Mouse (Mus musculus) lung, embryonic 14.5 days (tissue): ENCODE results near the gene Raly. TPM values are rescaled to one million over a fixed set of nuclear protein-coding genes. Genes with fewer than 3 reads are reported as not detected.
"Not testable (repeated sequence)": the region's sequence is repeated elsewhere in the genome, so short reads cannot be mapped to it uniquely, and the experiment has no call there.

Source experiments
- ATAC-seq: fragments of 200-750 bp; cut with Nextera tagmentation; 2 replicates; pipeline ENCODE4 v1.8.0; 2017; ENCODE audit warnings: mild to moderate bottlenecking, moderate TSS enrichment, moderate library complexity; ENCODE audit not compliant: insufficient read depth
- DNase-seq: peaks from one replicate; pipeline ENCODE4 v3.0.0-alpha.2; 2015
- H3K27ac ChIP-seq: fragments of 300-500 bp; sonication (generic); 2 replicates; pipeline ENCODE4 v1.5.1; 2014; ENCODE audit warnings: low read depth, mild to moderate bottlenecking, moderate library complexity
- H3K27me3 ChIP-seq: fragments of 300-500 bp; sonication (generic); 2 replicates; pipeline ENCODE4 v1.6.1; 2014; ENCODE audit warnings: low read length, control low read depth; ENCODE audit not compliant: insufficient read depth
- H3K36me3 ChIP-seq: fragments of 300-500 bp; sonication (generic); 2 replicates; pipeline ENCODE4 v1.6.1; 2014; ENCODE audit warnings: control low read depth; ENCODE audit not compliant: insufficient read depth
- H3K4me1 ChIP-seq: fragments of 300-500 bp; sonication (generic); 2 replicates; pipeline ENCODE4 v1.6.1; 2014; ENCODE audit warnings: antibody characterized with exemption, control low read depth; ENCODE audit not compliant: insufficient read depth
- H3K4me2 ChIP-seq: fragments of 300-500 bp; sonication (generic); 2 replicates; pipeline ENCODE4 v1.6.1; 2014; ENCODE audit warnings: mild to moderate bottlenecking
- H3K4me3 ChIP-seq: fragments of 300-500 bp; sonication (generic); 2 replicates; pipeline ENCODE4 v1.5.1; 2014; ENCODE audit warnings: low read depth, low read length
- H3K9ac ChIP-seq: fragments of 300-500 bp; sonication (generic); 2 replicates; pipeline ENCODE4 v1.6.1; 2014
- H3K9me3 ChIP-seq: fragments of 300-500 bp; sonication (generic); 2 replicates; pipeline ENCODE4 v1.6.1; 2016; ENCODE audit warnings: low read depth, low read length, control low read depth
- CTCF ChIP-seq: IDR thresholded peaks from 2 replicates; pipeline ENCODE4 v1.5.1; 2016; ENCODE audit warnings: antibody characterized with exemption, low read depth
- WGBS: fragments of 180-500 bp; shearing (Covaris S2); extraction: QIAGEN DNeasy Blood & Tissue Kit; methylation state at CpG from one replicate; pipeline ENCODE4 v1.1.7; 2014; 5-methylcytosine and 5-hydroxymethylcytosine counted together
- polyA plus RNA-seq: library from polyadenylated mRNA; unstranded; fragments of >200 nt; fragmentation: Nextera tagmentation; extraction: Ambion mirVana; gene quantifications from 2 replicates; pipeline ENCODE4 v1.2.1, GENCODE M21; 2014

Gene Raly
- polyA plus RNA-seq, 1 experiment from 2014 or later, result 72.9 TPM

DNA sequence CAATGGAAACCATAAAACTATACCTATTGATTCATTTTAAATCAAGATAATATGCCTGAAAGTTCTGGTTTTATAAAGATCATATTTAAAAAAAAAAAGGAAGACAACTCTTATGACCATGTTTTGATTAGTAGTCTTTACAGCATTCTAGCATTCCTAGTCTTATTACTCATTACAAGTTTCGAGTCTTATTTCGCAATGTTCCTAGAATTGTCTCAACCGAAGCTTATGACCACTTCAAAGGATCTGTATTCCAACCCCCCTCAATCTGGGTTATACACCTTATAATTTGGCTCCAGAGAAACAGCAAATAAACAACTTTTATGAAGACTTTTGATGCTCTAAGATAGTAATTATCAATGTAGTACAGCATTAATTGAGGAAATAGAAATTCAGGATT lies 111.2 kb downstream of the Raly start:
- H3K9me3 ChIP-seq, result no peaks in the 10 kb centered on the region
- H3K4me3 ChIP-seq, result no peak overlapping the region
- H3K4me1 ChIP-seq, result no peaks in the 10 kb centered on the region
- WGBS, result 85% methylated on average over 3 of the region's 3 CpGs
- no peaks in the 10 kb centered on the region for H3K27me3 ChIP-seq
- TF ChIP-seq CTCF, result no peak
- no peaks in the 10 kb centered on the region for H3K36me3 ChIP-seq
- H3K9ac ChIP-seq, result no peak overlapping the region
- H3K4me2 ChIP-seq, result no peak overlapping the region
- no peak for ATAC-seq
- no peak for DNase-seq
- H3K27ac ChIP-seq, result no peak overlapping the region

GRCm38 (mm10) chr2:154905796-154906195 lies 114.9 kb downstream of the Raly start:
- no peak overlapping the region for H3K4me3 ChIP-seq
- H3K4me1 ChIP-seq, result no peaks in the 10 kb centered on the region
- ATAC-seq, result no peak
- no peak overlapping the region for H3K9ac ChIP-seq
- no peak for DNase-seq
- H3K9me3 ChIP-seq, result no peaks in the 10 kb centered on the region
- no peaks in the 10 kb centered on the region for H3K36me3 ChIP-seq
- no peaks in the 10 kb centered on the region for H3K27me3 ChIP-seq
- TF ChIP-seq CTCF, result no peak
- 47% methylated on average over 2 of the region's 2 CpGs for WGBS
- no peak overlapping the region for H3K4me2 ChIP-seq
- H3K27ac ChIP-seq, result no peak overlapping the region

DNA sequence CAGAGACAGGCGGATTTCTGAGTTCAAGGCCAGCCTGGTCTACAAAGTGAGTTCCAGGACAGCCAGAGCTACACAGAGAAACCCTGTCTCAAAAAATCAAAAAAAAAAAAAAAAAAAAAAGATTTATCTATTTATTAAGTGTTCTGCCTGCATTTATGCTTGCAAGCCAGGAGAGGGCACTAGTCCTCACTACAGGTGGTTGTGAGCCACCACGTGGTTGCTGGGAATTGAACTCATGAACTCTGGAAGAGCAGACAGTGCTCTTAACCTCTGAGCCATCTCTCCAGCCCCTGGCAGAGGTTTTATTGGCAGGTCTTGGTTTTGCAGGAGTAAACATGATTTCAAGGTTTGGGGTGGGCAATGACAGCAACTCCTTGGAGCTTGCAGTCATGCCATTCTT lies 117.3 kb downstream of the Raly start:
- H3K9ac ChIP-seq, H3K27me3 ChIP-seq, H3K9me3 ChIP-seq, H3K36me3 ChIP-seq, H3K4me3 ChIP-seq, H3K4me1 ChIP-seq, DNase-seq, ATAC-seq, H3K27ac ChIP-seq, H3K4me2 ChIP-seq: not testable (repeated sequence)
- WGBS, result 34% methylated on average over 2 of the region's 2 CpGs
- TF ChIP-seq CTCF, result peak; percentile 41

DNA sequence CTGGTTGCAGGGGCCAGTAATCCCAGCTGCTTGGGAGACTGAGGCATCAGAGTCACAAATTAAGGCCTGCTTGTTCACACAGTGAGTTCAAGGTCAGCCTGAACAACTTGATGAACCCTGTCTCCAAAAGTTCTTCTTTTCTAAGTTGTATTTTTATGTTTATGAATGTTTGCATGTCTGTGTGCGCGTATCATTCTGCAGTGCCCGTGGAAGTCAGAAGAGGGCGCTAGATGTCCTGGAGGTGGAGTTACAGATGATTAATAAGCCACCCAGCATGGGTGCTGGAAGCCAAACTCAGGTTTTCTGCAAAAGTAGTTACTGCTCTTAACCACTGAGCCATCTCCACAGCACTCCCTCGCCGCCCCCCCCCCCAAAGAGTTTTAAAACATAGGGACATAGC lies 118.9 kb downstream of the Raly start:
- Histone ChIP-seq H3K9me3 (no peaks in the 10 kb centered on the region), H3K27me3 (no peaks in the 10 kb centered on the region), H3K4me2 (no peak overlapping the region), H3K9ac (no peak overlapping the region), H3K4me1 (no peaks in the 10 kb centered on the region), H3K27ac (no peak overlapping the region), H3K36me3 (no peaks in the 10 kb centered on the region), H3K4me3 (no peak overlapping the region)
- ATAC-seq (no peak), DNase-seq (no peak)
- WGBS, result 78% methylated on average over 6 of the region's 6 CpGs
- TF ChIP-seq CTCF, result peak; percentile 20; the same call in 1 of the 2 replicates

- ATAC-seq, result peak; percentile 58
- Histone ChIP-seq H3K27me3 (no peaks in the 10 kb centered on the region), H3K9ac (peak overlapping the region; percentile 26; the same call in 1 of the 2 replicates), H3K4me2 (peak overlapping the region; percentile 47), H3K9me3 (no peaks in the 10 kb centered on the region), H3K4me1 (peaks cover 5% of the 10 kb centered on the region; the same call in 1 of the 2 replicates), H3K4me3 (no peak overlapping the region), H3K36me3 (no peaks in the 10 kb centered on the region), H3K27ac (peak overlapping the region; percentile 13; the same call in 1 of the 2 replicates)
- no peak for TF ChIP-seq CTCF
- WGBS, result 43% methylated on average over 12 of the region's 12 CpGs
- DNase-seq, result peak; percentile 76
Observed at GRCm38 (mm10) chr2:154915922-154916541, 125.1 kb downstream of the Raly start.

DNA sequence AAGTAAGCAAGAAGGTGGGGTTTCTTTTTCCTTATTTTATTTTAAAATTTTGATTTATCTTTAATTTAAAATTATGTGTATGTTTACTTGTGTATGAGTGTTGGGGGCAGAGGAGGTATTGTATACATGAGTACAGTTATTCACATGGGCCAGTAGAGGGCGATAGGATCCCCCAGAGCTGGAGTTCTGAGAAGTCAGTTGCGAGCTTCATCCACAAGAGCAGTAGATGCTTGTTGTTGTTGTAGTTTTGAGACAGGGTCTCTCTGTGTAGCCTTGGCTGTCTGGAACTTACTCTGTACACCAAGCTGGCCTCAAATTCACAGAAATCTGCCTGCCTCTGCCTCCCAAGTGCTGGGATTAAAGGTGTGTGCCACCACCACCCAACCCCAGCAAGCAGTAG lies 125.7 kb downstream of the Raly start:
- no peak overlapping the region for H3K9ac ChIP-seq
- no peaks in the 10 kb centered on the region for H3K36me3 ChIP-seq
- peak; percentile 64 for TF ChIP-seq CTCF
- 17% methylated on average over 2 of the region's 2 CpGs for WGBS
- H3K4me3 ChIP-seq, result no peak overlapping the region
- no peaks in the 10 kb centered on the region for H3K9me3 ChIP-seq
- DNase-seq (peak; percentile 82), ATAC-seq (peak; percentile 16; the same call in 1 of the 2 replicates)
- no peak overlapping the region for H3K27ac ChIP-seq
- H3K27me3 ChIP-seq, result no peaks in the 10 kb centered on the region
- no peak overlapping the region; the same call in 1 of the 2 replicates for H3K4me2 ChIP-seq
- peaks cover 5% of the 10 kb centered on the region; the same call in 1 of the 2 replicates for H3K4me1 ChIP-seq

Other genes starting within 250 kb of the Raly start
- 1.2 and 1.4 TPM in 2 replicates for gene 1700003F12Rik, start 244.0 kb upstream of the Raly start, polyA plus RNA-seq
- gene Actl10, start 239.3 kb upstream of the Raly start, polyA plus RNA-seq, result 0.36 and 0.37 TPM in 2 replicates
- gene Necab3, start 232.2 kb upstream of the Raly start, polyA plus RNA-seq, result 2.6 and 3.2 TPM in 2 replicates
- 12.4 and 13.6 TPM in 2 replicates for gene E2f1, start 221.2 kb upstream of the Raly start, polyA plus RNA-seq
- 24.1 and 25.9 TPM in 2 replicates for gene Pxmp4, start 187.4 kb upstream of the Raly start, polyA plus RNA-seq
- 1.0 and 1.1 TPM in 2 replicates for gene Zfp341, start 177.8 kb upstream of the Raly start, polyA plus RNA-seq
- 0.72 and 0.83 TPM in 2 replicates for gene 4930519P11Rik, start 177.7 kb upstream of the Raly start, polyA plus RNA-seq
- gene Chmp4b, start 139.4 kb upstream of the Raly start, polyA plus RNA-seq, result 14.9 and 15.0 TPM in 2 replicates
- not detected in 2 replicates for gene Gm14214, start 21.1 kb upstream of the Raly start, polyA plus RNA-seq
- gene a, start 306 bp downstream of the Raly start, polyA plus RNA-seq, result not detected in 2 replicates
- gene Eif2s2, start 101.8 kb downstream of the Raly start, polyA plus RNA-seq, result 99.7 and 110 TPM in 2 replicates
- gene Gm14226, start 227.2 kb downstream of the Raly start, polyA plus RNA-seq, result 0.26 and 0.38 TPM in 2 replicates